Mouse (Mus musculus): ENCODE measurements around the gene Galnt18.

DNA sequence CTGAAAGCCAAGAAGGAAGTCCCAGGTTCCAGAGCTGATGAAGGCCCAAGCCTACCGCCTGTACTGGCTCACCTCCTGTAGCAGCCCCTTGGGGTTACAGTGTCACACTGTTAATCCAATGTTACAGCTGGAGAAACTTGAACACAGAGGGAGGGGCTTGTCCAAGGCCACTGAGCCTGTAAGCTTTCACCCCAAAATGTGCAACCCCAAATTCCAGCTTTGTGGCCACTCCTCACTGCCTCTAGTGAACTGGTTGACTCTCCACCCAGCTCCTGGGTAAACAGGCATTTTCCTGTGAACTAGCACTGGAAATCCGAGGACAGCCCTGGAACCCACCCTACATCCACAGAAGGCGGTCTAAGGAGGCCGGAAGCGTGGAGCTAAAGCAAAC lies 58.5 kb downstream of the Galnt18 start:
- TF ChIP-seq CTCF (IDR thresholded peaks at IDR 0.05; ENCODE audit: control insufficient read depth, insufficient read depth, insufficient read length) (no peak), MYOG (IDR thresholded peaks at IDR 0.05; ENCODE audit: control insufficient read depth, extremely low read depth, insufficient read length) (no peak), MAX (IDR thresholded peaks at IDR 0.05) (no peak), MYOD1 (IDR thresholded peaks at IDR 0.05; ENCODE audit: control insufficient read depth, insufficient read length, low read depth) (no peak), USF1 (IDR thresholded peaks at IDR 0.05; ENCODE audit: low read depth) (no peak)

Data from C2C12 (cell line).